Mouse (Mus musculus): ENCODE data around the gene Ranbp2.
"Not testable (repeated sequence)": the region's sequence is repeated elsewhere in the genome, so short reads cannot be mapped to it uniquely, and the experiment has no call there.

The Ranbp2 gene

DNA sequence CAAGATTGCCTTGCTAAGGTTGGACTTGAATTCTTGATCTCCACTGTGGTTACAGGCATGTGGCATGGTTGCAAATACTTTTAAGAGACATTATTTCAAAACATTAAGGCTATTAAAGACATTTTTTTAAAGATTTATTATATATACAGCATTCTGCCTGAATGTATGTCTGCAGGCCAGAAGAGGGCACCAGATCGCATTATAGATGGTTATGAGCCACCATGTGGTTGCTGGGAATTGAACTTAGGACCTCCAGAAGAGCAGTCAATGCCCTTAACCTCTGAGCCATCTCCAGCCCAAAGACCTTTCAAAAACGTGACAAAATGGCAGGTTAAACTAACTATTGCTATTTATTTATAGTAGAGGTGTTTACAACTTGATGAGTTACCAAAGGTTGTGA is 48.9 kb downstream of the Ranbp2 start:
- in situ Hi-C loops (cut with MboI, MseI): no loop called here

DNA sequence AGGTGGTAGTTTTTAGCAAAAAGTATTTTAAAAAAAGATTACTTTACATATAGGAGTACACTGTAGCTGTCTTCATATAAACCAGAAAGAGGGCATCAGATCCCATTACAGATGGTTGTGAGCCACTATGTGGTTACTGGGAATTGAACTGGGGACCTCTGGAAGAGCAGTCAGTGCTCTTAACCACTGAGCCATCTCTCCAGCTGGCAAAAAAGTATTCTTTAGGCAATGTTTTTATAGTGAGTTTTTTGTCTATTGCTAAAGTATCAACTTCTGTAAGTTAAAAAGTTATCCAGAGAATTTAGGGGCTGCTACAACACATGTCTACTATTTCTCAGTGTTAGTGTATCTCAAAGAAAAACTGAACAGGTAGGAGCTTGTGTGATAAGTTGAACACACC is 50.0 kb downstream of the Ranbp2 start:
- in situ Hi-C loops (cut with MboI, MseI): no loop called here

DNA sequence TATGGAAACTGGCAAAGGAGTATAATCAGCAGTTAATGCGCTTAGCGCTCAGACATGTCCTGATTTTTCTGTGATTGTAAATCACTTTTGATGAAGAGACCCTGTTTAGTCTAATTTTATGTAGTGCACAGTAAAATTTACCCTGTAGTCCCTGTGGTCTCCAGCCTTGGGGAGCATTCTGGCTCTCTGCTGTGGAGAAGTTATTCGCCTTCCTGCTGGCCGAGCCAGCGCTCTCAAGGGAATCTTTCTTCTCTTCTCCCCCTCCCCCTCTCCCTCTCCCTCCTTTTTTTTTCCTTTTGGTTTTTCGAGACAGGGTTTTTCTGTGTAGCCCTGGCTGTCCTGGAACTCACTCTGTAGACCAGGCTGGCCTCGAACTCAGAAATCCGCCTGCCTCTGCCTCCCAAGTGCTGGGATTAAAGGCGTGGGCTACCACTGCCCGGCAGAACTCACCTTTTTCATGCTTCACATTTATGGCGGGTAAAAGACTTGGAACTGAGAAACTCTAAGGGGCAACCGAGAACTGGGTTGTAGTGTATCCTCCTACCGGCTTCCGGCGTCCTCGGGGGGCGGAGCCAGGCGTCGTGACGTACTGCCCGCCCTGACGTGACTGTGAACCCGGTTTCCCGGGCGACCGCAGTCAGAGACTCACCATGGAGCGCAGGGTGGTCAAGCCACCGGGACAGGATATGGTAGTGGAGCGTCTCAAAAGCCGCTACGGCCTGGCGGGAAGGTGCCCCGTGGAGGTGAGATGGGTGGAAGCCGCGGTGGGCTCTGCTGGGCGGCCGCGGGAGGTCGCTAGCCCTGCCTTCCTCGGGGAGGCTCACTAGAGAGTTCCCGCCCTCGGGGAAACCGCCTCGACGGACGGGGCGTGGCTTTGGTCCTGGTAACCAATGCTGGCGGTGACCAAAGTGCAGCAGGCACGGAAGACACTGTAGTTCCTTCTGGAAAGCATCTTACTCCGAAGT is 50.9 kb downstream of the Ranbp2 start, which contains the start of gene Ccdc138:
TSS of gene Ccdc138 (plus strand) at position 629 of the 965 bp plus-strand sequence.
- in situ Hi-C loops (cut with MboI, MseI): no loop called here

DNA sequence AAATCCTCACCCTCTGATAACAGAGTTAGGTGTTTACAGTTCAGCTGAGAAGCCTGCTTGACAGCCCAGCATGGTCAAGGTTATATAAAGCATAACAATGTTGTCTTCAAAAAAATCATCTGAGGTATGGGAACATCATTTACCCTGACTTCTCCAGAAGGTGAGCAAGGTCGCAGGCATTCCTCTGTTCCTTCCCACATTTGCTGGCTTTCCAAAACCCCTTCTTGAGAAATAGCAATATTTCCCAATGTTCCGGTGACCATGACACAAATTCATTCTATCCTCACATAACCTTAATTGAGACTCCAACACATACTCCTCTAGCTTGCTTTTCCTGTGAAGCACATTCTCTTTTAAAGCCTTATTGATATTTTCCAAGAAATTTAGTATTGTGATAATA is 51.8 kb downstream of the Ranbp2 start:
- in situ Hi-C loops (cut with MboI, MseI): no loop called here

DNA sequence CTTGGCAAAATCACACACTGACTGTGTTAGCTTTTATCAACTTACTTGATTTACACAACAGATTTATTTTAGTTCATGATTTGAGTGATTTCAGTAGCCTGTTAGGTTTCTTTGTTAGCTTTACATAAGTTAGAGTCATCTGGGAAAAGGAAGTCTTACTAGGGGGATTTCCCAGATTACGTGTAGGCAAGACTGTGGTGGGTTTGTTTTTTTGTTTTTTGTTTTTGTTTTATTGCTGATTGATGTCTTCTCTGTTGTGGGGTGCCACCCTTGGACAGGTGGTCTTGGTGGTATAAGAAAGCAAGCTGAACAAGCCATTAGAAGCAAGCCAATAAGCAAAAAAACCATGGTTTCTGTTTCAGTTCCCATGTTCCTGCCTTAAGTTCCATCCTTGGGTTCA is 82.6 kb downstream of the Ranbp2 start:
- in situ Hi-C loops (cut with MboI, MseI): no loop called here

DNA sequence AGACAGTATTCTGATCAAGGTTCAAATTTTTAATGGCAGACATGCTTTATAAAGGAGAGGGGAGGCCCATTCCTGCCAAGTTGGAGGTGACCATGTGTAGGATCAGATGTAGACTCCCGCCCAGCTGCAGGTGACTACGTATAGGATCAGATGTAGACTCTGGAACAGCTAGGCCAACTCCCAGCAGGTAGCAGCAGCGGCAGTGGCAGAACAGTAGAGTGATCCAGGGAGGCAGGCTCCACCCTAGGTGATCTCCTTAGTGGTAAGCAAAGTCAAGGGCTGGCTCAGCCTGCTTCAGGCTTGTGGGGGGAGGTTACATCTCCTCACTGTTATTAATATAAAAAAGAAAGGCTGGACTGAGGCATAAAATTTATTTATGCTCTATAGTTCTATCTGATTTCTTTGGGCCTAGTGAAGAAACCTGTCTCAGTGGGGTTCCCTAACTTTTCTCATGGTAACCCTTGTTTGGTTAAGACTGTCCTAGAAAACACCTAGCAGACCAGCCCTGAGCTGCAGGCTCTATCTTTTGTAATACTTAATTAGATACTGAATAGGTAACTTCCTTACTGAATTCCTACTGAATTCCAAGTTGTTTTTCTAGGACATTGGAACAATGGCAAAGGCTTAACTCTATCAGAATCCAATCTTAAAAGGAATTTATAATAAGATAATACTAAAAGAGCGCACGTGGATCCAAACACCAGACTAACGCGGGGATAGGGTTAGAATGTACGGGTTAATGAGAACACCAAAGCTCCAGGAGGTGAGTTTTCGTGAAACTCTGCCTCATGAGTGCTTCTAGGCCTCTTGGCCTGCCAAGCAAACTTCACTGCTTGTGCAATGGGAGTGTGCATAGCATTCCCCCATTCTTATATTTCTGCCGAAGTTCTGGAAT is 84.4 kb downstream of the Ranbp2 start:
- in situ Hi-C loops (cut with MboI, MseI): no loop called here

DNA sequence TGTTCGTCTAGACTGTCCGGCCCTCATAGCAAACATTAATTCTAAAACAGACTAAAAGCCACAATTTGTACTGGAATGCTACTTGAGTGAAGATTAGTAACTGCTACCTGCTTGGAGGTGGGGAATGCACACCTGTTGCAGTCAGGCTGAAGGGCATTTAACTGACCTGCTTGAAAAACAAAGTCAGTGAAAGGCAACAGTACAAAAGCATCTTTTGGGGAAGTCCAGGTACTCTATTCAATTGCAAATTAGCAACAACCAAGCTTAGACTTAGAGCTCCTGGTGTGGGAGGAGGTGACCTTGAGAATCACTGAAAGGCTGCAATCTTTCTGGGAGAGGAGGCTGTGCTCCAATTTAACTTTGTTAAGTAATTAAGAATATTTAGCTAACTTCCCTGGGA is 85.5 kb downstream of the Ranbp2 start:
- in situ Hi-C loops (cut with MboI, MseI): no loop called here

DNA sequence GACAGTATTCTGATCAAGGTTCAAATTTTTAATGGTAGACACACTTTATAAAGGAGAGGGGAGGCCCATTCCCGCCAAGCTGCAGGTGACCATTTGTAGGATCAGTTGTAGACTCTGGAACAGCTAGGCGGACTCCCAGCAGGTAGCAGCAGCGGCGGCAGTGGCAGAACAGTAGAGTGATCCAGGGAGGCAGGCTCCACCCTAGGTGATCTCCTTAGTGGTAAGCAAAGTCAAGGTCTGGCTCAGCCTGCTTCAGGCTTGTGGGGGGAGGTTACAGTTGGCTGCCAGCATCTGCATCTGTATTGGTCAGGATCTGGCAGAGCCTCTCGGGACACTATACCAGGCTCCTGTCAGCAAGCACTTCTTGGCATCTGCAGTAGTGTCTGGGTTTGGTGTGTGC is 89.6 kb downstream of the Ranbp2 start:
- in situ Hi-C loops (cut with MboI, MseI): not testable (repeated sequence)

DNA sequence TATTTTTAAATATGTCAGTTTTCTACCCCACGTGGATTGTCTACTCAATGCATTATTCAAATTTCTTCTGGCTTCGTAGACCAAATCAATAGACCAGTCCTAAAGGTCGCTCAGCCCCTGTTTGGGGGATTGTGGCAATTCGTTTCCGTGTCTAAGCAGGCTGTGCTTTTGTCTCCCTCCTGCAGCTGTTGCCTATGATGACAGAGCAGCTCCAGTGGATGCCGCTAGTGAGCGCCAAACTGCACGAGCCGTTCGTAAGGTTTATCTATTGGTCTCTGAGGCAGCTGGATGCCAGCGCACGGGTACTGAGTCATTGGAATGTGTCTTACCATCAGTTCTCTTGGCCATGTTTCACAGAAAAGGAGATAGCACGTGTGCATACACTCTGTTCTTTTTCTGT is 93.9 kb downstream of the Ranbp2 start:
- in situ Hi-C loops (cut with MboI, MseI): no loop called here
